Mouse (Mus musculus) brain, embryonic 14.5 days (tissue): ENCODE results near the gene Entpd3. TPM values are rescaled to one million over a fixed set of nuclear protein-coding genes. Genes with fewer than 3 reads are reported as not detected.

Experiments used
- DNase-seq: peaks from one replicate; pipeline ENCODE4 v3.0.0-alpha.2; 2011; ENCODE audit warnings: low read depth
- CTCF ChIP-seq: fragments of 200-500 bp; IDR thresholded peaks from 2 replicates; pipeline ENCODE4 v1.5.1; 2012; ENCODE audit warnings: inconsistent platforms, mild to moderate bottlenecking, moderate library complexity, borderline replicate concordance; ENCODE audit not compliant: insufficient read depth, insufficient read length; ENCODE audit errors: extremely low read depth
- POLR2A ChIP-seq: fragments of 200-500 bp; IDR thresholded peaks from 2 replicates; pipeline ENCODE4 v1.6.1; 2012; ENCODE audit warnings: mild to moderate bottlenecking, inconsistent platforms, borderline replicate concordance; ENCODE audit not compliant: poor library complexity, insufficient read depth, insufficient read length, severe bottlenecking; ENCODE audit errors: extremely low read depth
- polyA plus RNA-seq: library from polyadenylated mRNA; depleted of rRNA; stranded (reverse); fragments of >200 nt; gene quantifications from 2 replicates; pipeline ENCODE4 v1.2.3, GENCODE M21; 2012; rRNA removed

Entpd3 gene
- 3.1 and 3.9 TPM in 2 replicates for polyA plus RNA-seq

- DNase-seq = peak; percentile 46
- TF ChIP-seq POLR2A = no peak
- no peak for TF ChIP-seq CTCF
These were observed at the start of gene Entpd3 for GRCm38 (mm10) chr9:120539662-120540251. Gene Entpd3, plus strand, starts transcription at chr9:120539818.

- DNase-seq = no peak
- TF ChIP-seq CTCF (no peak), POLR2A (no peak)
These were observed 48.1 kb upstream of the Entpd3 start for GRCm38 (mm10) chr9:120491509-120491908.

DNA sequence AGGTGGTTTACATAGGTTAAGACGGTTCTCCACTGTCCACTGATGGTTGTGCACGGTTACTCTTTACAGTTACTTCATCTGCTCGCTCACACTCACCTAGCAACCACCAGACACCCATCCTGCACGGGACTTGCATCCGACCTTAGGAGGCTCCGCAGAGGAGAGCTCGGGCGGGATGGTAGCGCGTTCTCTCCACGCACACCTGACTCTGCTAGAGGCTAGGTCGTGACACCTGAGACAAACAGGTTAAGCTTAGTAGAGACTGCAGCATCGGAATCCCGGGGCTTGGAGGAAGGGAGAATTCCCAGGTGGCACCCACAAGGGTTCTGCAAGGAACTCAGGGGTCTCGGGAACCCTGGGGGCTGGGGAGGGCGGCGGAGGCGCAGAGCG, 47.6 kb upstream of the Entpd3 start, which contains the start of gene Eif1b:
Gene Eif1b, plus strand, starts transcription at position 223 of the 390 bp plus-strand sequence.
- no peak for DNase-seq
- TF ChIP-seq CTCF (no peak), POLR2A (no peak)

DNA sequence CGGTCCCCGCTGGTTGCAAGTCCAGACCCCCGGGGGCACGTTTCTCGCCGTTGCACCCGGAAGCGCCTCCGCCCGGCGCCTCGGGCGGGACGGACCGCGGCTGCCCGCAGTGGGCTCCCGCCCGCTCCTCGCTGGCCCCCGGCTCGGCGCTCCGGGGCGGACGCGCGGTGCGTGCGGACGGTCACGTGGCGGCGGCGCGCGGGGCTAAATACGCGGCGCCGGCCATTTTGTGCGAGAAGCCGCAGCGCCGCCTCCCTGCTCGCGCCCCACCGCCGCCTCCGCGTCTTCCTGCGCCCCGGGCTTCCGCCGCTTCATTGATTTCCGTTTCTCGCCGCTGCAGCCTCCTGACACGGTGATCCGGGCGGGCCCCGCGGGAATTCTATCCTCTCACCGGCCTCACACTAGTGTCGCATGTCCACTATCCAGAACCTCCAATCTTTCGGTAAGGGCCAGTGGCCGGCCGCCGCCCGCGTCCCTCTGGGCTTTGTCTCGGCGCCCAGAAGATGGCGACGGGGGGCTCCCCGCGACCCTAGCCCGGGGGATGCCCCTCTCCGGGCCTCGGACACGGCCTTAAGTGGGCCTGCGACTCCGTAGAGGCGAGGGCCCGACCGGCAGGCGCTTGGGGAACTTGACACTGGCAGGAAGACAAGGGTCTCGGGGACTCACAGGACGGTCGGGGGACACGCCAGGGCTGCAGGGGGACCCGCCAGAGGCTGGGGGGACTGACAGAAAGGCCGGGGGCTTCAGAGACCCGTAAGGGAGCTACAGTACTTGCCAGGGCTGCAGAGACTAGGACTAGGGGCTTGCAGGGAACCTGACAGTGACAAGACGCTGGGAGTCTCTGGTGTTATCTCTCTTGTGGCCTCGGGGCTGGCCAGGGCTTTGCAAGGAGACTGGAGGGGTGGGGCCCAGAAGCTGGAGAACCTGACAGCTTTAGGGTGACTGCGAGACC, 46.9 kb upstream of the Entpd3 start:
- DNase-seq = peak; percentile 90
- no peak for TF ChIP-seq CTCF
- peak; percentile 96 for TF ChIP-seq POLR2A

DNA sequence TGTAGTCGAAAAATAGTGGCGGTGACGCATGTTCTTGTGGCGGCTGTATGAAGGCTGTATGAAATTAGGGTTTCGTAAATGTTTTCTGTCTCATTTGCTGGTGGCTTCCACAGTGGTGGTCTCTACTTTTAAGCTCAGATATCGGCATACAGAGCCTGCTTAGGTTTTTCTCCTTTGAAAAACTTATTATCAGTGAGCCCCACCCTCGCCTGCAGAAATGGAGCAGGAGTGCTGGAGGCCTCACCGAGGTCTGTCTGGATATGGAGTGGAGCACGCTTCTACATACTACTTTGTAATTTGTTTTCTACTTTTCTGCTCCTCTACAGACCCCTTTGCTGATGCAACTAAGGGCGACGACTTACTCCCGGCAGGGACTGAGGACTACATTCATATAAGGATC, 45.8 kb upstream of the Entpd3 start:
- no peak for DNase-seq
- TF ChIP-seq POLR2A (no peak), CTCF (no peak)

DNA sequence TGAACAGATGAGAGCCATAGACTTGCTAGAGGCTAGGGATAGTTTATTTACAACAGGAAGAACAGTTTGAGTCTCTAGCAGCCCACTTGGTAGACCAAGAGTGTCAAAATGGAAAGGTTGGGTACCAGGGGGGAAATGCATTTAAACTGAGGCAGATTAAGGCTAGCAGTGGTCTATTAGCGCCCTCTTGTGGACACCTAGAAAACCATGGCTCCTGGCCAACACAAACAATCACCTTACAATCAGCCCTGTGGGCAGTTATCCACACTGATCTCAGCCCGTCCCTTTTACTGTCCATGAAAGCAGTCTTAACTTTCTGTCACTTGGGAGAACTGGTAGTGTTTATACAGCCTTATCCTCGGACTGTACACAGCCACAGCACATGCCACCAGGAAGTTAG, 42.9 kb upstream of the Entpd3 start:
- TF ChIP-seq CTCF = peak; percentile 89
- TF ChIP-seq POLR2A = no peak
- peak; percentile 90 for DNase-seq

- no peak for DNase-seq
- TF ChIP-seq POLR2A (no peak), CTCF (no peak)
These were observed 41.6 kb upstream of the Entpd3 start for GRCm38 (mm10) chr9:120497983-120498382.

DNA sequence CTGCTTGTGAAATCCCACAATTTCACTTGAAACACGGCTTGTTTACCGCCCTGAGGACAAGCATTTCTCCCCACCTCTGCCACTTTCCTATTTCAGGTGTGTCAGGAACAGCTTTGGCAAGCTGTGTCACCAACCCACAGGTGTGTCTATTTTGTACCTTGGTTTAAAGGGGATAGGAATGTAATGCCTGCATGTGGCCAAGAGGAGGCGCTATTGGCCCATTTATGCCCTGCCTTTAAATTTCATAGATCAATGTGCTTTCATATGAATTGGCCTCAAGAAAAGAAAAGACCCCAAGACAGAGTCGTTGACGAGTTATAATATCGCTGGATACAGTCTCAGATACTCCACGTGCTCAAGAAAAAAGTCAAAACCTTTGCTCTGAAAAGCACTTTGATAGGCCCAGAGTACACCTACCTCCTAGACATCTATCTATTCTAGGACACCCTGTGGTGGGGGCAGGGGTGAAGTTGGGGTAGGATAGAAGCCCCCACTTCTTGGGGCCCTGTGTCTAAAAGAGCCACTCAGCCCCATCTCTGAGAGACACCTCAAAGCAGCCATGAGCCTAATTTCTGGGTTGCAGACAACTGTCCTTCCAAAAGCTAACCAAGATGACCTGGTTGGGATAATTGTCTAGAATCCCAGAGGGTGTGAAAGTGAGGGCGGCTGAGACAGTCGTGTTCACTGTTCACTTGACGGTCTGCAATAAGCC, 38.3 kb upstream of the Entpd3 start:
- peak; percentile 56; the same call in 1 of the 2 replicates for TF ChIP-seq CTCF
- no peak for TF ChIP-seq POLR2A
- no peak for DNase-seq

DNA sequence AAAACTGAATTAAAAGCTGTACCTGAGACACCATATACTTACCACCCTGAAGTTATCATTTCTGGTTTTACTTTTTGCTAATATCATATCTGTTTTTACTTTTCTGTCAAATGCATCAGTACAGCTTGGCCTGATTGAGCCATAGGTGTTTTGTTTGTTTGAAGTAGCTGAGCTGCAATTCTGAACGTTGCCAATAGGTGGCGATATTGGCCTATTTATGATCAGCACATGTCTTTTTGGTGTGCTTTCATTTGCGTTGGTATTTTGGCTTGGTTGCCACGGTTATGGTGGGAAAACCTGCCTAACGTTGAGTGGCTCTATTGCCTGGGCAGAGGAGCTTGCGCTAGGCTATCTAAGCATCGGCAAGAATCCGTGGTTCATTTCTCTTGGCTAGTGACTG, 37.6 kb upstream of the Entpd3 start:
- peak; percentile 83; the same call in 1 of the 2 replicates for TF ChIP-seq CTCF
- TF ChIP-seq POLR2A = no peak
- peak; percentile 95 for DNase-seq

- DNase-seq = no peak
- no peak for TF ChIP-seq CTCF
- no peak for TF ChIP-seq POLR2A
These were observed 35.2 kb upstream of the Entpd3 start for GRCm38 (mm10) chr9:120504423-120504822.

GRCm38 (mm10) chr9:120511781-120512180, 27.8 kb upstream of the Entpd3 start:
- TF ChIP-seq POLR2A = no peak
- peak; percentile 60; the same call in 1 of the 2 replicates for TF ChIP-seq CTCF
- no peak for DNase-seq
